Mouse (Mus musculus) left cerebral cortex, adult 2 months (tissue): Measurements from ENCODE around the gene Olfr1396. TPM values are rescaled to one million over a fixed set of nuclear protein-coding genes. Genes with fewer than 3 reads are reported as not detected.

Experiments
- DNase-seq, 2 experiments: peaks; one replicate each; pipeline ENCODE4 v3.0.0; 2021 to 2022; ENCODE audit warnings: low spot score in 2 of 2, mixed read lengths in 1 of 2; ENCODE audit errors: extremely low spot score in 1 of 2
- H3K27ac ChIP-seq: fragments of 200-600 bp; 2 replicates; pipeline ENCODE4 v1.8.1; 2022
- H3K4me3 ChIP-seq: fragments of 200-600 bp; 2 replicates; pipeline ENCODE4 v1.8.1; 2022
- CTCF ChIP-seq: fragments of 200-600 bp; IDR thresholded peaks from 2 replicates; pipeline ENCODE4 v1.8.1; 2022; ENCODE audit warnings: antibody characterized with exemption, mild to moderate bottlenecking, moderate library complexity
- intact Hi-C: fragments of 180-260 bp; cut with DNase I; formaldehyde crosslinking; loops from one replicate; pipeline ENCODE4 v1.15.1; 2025
- long read RNA-seq, 2 experiments: library from polyadenylated mRNA; stranded (forward); transcript quantifications; one replicate each; pipeline ENCODE4 v2.0.0; 2021; ENCODE audit warnings: borderline mapping rate in 2 of 2
- total RNA-seq, 2 experiments: library from RNA; stranded (reverse); gene quantifications; 2 replicates each; pipeline ENCODE4 v1.2.3; 2021

The Olfr1396 gene
- total RNA-seq: not detected
- long read RNA-seq, experiment 1: 0 reads
- long read RNA-seq, experiment 2: 0 reads

DNA sequence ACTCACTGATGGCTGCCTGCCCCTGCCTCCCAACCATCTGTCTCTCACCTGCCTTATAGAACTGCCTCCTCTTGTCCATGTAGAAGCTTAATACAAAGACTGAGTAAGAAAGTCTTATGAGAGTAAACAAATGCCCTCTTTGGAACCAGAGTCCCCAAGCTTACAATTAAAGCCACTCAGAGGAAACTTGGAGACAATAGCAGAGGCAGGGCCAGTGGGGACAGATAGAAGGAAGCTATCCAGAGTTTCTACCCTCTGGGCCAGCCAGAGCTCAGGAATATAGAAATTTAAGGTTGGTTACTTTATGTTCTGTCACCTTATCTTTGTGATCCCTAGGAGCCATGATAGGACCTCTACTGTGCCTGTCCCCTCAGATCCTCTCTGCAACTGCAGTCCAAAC lies at the start of gene Olfr1396:
TSS of gene Olfr1396 (minus strand) at position 101 of the 400 bp plus-strand sequence.
- no peak within 1 kb of the TSS for H3K27ac ChIP-seq
- H3K4me3 ChIP-seq: no peak within 1 kb of the TSS
- TF ChIP-seq CTCF: no peak
- DNase-seq: no peak
- intact Hi-C loops: no loop called here

DNA sequence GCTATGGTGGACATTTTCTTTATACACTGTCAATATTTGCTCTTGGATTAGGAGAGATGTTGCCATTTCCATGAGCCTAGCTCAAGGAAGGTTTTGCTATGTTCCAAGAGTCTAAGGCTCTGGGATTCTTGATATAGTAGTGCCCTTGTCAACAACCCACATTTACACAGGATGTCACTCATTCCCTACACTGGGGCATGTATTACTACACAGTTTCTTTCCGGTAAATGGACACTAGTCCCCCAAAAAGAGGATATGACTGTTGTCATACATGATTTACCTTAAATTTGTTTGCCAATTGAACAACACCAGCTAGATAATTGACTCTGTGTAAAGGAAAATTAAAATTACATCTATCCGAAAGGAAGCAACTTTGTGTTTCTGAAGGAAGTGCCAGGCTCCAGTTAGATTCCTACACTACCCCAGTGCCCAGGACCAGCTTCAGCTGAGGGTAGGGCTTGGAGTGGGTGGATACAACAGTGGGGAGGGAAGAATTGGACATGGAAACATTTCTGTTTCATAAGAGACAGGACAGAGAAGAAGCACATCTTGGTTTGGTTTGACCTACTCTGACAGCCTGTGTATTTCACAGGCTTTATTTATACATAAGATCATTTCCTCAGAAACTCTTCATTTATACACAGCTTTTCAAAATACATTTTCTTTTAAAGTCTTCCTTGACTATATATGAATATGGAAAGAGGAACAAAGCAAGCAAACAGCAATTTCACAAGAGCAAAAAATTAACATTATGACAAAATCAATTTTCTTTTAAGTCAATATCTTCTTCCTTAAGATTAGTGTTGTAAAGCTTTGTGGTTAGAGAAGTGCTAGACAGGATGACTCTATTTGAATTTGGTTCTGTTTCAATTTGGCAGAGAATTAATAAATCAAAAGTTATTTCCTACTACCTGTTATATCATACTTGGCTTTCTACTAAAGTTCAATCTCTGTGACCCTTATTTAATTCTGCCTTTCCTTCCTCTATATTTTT lies 42.4 kb upstream of the Olfr1396 start:
- Histone ChIP-seq H3K27ac (no peak overlapping the region), H3K4me3 (no peak overlapping the region)
- no peak for TF ChIP-seq CTCF
- DNase-seq: no peak
- intact Hi-C loops: no loop called here

DNA sequence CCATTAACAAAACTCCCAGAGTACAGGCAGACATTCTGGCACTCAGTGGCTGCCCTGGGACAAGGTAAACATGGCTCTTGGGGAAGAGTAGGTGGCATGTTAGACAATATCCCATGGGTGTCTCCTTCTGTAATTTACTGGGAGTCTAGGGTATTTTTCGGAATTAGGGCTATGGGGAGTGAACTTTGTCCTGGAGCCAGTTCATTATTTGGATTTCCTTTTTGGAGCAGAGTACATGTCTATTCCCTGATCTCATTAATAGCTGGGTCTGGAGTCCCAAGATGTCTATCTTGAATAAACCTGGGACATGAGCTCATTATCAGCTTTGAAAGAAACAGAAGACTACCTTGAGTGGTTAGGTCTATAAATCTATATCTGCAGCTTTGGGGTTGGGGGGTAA lies 39.4 kb upstream of the Olfr1396 start, which contains the start of gene Olfr1394:
TSS of gene Olfr1394 (plus strand) at position 301 of the 400 bp plus-strand sequence.
- Histone ChIP-seq H3K4me3 (no peak within 1 kb of the TSS), H3K27ac (no peak within 1 kb of the TSS)
- DNase-seq: no peak
- intact Hi-C loops: no loop called here
- TF ChIP-seq CTCF: no peak

DNA sequence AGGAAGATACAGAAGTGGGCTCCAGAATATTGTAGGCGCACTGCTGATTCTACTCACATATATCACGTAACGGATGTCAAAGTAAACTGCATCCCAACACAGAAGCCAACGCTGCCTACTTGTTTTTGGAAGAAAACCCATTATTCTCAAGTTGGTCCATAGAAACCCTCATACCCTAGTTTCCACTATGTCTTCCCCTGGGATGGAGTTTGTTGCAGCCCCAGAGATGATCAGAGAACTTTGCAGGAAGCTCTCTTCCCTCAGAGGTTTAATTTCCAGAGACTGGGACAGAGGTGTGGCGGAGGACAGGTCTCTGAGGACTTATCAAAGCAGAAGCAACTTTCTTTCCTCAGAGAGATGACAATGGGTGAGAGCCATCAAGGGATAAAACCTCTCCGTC lies 27.3 kb upstream of the Olfr1396 start, which contains the start of gene Olfr1395:
TSS of gene Olfr1395 (plus strand) at position 301 of the 400 bp plus-strand sequence.
- Histone ChIP-seq H3K27ac (no peak within 1 kb of the TSS), H3K4me3 (no peak within 1 kb of the TSS)
- no peak for TF ChIP-seq CTCF
- intact Hi-C loops: no loop called here
- DNase-seq: no peak

DNA sequence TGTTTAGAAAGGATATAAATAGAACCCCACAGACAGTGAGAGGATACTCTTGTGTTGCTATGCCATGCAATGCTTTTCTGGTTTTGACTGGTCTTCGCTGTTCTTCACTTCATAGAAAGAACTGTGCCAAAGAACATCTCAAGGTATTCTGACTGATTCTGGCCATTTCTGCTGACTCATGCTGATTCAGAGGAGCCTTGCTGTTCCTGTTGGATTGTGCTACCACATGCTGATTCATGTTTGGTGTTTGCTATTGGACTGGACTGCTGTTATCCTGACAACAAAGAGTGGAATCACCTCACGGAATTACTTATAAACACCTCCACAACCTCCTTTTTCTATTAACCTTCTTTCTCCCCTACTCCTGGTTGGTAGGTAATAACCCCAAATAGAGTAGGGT lies 9.5 kb upstream of the Olfr1396 start:
- Histone ChIP-seq H3K4me3 (no peak overlapping the region), H3K27ac (no peak overlapping the region)
- no peak for TF ChIP-seq CTCF
- no peak for DNase-seq
- intact Hi-C loops: no loop called here

DNA sequence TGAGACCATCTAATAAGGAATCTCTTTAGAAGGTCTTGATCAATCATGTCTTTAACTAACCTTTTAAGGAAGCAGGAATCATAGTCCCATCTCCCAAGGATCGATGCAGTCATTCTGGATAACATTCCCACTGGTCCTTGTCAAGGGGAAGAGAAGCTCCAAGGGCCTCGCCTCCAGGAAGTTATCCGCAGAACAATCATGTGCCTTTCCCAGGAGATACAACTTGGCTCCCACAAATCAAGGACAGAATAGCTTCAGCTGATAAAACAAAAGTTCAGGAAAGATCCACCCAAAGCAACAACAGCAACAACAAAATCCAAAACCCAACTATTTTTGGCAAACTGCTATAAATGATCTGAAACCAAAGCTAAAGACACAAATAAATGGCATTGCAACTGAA lies 5.0 kb upstream of the Olfr1396 start:
- no peak for TF ChIP-seq CTCF
- intact Hi-C loops: no loop called here
- no peak overlapping the region for H3K4me3 ChIP-seq
- no peak overlapping the region for H3K27ac ChIP-seq
- DNase-seq: no peak

DNA sequence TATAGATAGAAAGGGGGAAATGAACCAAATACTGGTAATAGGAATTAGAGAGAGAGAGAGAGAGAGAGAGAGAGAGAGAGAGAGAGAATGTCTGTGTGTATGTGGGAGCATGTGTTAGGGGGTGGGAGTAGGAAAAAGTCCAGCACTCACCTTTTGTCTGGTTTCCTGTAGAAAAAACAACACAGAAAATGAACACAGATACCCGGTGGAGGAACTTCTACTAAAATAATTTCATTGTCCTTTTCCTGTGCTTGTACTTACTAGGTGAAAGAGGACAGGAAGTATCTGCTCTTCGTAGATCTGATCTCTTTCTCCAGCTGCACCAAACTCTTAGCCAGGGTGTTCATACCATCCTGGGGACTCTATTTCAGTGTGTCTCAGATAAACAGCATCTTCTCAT lies 516 bp downstream of the Olfr1396 start:
- no peak overlapping the region for H3K27ac ChIP-seq
- DNase-seq: no peak
- TF ChIP-seq CTCF: no peak
- H3K4me3 ChIP-seq: no peak overlapping the region
- intact Hi-C loops: no loop called here

DNA sequence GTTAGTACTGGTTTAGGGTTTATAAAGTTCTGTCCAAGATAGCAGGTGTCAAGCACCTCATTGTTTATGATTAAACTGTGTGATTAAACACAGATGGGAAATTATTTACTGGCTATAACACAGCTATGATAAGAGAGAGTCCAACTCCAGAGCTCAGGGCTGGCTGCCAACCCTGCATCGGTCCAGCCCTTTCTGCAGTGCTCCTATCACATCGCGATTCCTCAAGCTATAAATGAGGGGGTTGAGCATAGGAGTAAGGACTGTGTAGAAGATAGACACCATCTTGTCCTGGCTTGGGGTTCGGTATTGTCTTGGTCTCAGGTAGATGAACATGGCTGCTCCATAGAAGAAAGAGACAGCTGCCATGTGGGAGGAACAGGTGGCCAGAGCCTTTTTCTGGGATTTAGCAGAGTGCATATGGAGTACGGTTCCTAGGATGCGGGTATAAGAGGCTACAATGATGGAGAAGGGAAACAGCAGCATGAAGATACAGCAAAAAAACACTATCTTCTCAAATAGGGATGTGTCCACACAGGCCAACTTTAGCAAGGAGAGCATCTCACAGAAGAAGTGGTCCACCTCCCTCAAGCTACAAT lies 2.0 kb downstream of the Olfr1396 start:
- no peak for TF ChIP-seq CTCF
- intact Hi-C loops: no loop called here
- DNase-seq: peak in 1 of 2 experiments; percentile 34
- H3K4me3 ChIP-seq: no peak overlapping the region
- no peak overlapping the region for H3K27ac ChIP-seq

DNA sequence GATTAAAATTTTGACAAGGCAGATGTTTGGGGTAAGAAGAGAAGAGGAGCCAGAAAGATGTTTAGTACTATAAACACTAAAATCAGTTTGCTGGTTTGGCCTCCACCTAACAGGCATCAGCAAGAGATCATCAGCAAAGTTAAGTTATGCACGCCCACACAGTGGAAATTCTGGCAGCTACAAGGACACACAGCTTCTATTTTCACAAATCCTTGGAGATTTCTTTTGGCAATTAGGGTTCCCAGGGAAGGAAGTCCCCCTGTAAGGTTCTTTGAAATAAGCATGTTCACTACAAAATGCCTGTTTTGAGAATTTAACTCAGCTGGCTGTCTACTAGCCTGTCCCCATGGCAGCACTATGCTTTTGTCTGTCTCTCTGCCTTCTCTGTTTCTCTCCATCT lies 3.7 kb downstream of the Olfr1396 start:
- Histone ChIP-seq H3K27ac (no peak overlapping the region), H3K4me3 (no peak overlapping the region)
- TF ChIP-seq CTCF: no peak
- no peak for DNase-seq
- intact Hi-C loops: no loop called here

DNA sequence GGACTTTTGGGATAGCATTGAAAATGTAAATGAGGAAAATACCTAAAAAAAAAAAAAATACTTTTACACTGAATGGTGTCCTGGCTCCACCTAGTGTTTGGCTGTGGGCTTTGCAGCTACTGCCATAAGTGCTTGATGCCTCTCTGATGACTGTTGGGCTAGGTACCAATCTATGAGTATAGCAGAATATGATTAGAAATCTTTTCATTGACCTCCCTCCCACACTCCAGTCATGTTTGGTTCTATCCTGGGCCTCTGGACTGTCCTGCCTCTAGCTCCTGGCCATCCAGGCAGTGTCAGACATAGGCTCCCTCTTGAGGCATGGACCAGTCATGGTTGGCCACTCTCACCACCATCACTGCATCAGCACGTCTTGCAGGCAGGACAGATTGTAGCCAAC lies 5.8 kb downstream of the Olfr1396 start:
- intact Hi-C loops: loop anchor here (10.0 kb wide), 1 partner anchor 446 kb away; the partner anchor contains the start of gene Olfr1380
- DNase-seq: no peak
- Histone ChIP-seq H3K27ac (no peak overlapping the region), H3K4me3 (no peak overlapping the region)
- peak; percentile 70 for TF ChIP-seq CTCF

DNA sequence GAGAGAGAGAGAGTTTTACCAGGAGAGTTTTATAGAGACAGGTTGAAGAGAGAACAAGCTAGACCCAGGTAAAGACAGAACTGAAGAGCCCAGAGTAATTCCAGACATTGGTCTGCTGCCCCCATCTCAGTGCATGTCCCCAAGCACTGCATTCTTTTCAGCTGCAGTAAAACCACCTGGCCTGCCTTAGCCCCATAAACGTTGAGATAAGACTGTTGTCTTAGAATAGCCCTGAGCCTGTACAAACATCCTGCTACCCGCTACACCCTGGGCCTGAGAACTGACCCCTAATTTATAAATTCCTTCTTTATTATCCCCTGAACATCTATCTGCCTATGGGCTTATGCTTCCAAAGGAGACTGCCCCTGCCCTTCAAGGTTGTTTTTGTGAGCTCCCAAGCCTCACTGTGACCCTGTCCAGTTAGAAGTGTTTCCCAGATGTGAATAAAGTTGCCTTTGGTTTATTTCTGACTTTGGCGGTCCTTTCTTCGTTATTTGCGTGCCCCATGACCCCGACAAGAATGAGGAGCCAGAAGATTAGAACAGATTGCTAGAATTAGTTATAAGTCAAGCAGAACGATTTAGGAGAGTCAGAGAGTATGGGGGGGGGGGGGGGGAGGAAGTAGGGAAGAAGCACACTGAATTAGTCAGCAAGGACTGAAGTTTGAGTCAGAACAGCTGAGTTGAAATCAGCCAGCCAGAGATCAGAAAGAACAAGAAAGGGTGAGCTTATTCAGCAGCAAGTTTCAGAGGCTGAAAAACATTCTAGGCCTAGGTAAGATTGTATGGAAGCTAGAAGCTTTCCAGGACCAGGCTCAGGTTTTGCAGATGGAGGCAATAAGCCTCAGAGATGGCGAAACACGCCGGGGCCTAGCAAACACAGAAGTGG lies 6.8 kb downstream of the Olfr1396 start:
- Histone ChIP-seq H3K4me3 (no peak overlapping the region), H3K27ac (no peak overlapping the region)
- no peak for DNase-seq
- intact Hi-C loops: loop anchor here (10.0 kb wide), 1 partner anchor 447 kb away; the partner anchor contains the start of gene Olfr1380
- TF ChIP-seq CTCF: no peak
